9 mouse cellular contexts compared by ENCODE assay signal in genomic region chr12:45171927-45172642, GRCm38 (mm10).
DNase-seq lines count a peak whose midpoint lies in the region; ATAC-seq and TF ChIP-seq lines count a peak whose summit lies in the region.
"Had no signal": no experiment of that assay in that cellular context is flagged by ENCODE, and none has a peak within 500 bp of the region (broad histone marks: within the 10 kb centered on the region; RNA-seq: fewer than 3 reads in every experiment).

No protein-coding gene starts in this region.

- DNase-seq in heart, adult 18-20 months = peak; percentile 61 to 86
- peak; percentile 73 for DNase-seq in embryo, embryonic 9.5 days (ENCODE audit: extremely low spot score)
- DNase-seq in heart, adult 8-10 months (ENCODE audit: low spot score) = peak; percentile 55
- DNase-seq in limb, embryonic 14.5 days (ENCODE audit: low spot score) = peak; percentile 76
- peak; percentile 3 for DNase-seq in naive thymus-derived CD4-positive, alpha-beta T cell, adult 2 months (ENCODE audit: low read depth)
- DNase-seq in testis, postnatal 10 days (ENCODE audit: low spot score) = peak; percentile 84

- no peak overlapping the region for H3K9ac ChIP-seq in heart, embryonic 12.5 days
- no peak overlapping the region for H3K9ac ChIP-seq in kidney, embryonic 16.5 days (replicated peaks; ENCODE audit: low read length)
- H3K9ac ChIP-seq in limb, embryonic 14.5 days (ENCODE audit: low read depth, low read length, severe bottlenecking) = no peak overlapping the region

- no peak overlapping the region for H3K4me3 ChIP-seq in heart, embryonic 12.5 days
- H3K4me3 ChIP-seq in kidney, embryonic 16.5 days (ENCODE audit: low read length) = no peak overlapping the region
- no peak overlapping the region for H3K4me3 ChIP-seq in limb, embryonic 14.5 days (replicated peaks; ENCODE audit: low read length)

- H3K4me2 ChIP-seq in heart, embryonic 12.5 days = no peak overlapping the region
- no peak overlapping the region for H3K4me2 ChIP-seq in kidney, embryonic 16.5 days (replicated peaks; ENCODE audit: low read depth, low read length)
- no peak overlapping the region for H3K4me2 ChIP-seq in limb, embryonic 14.5 days (replicated peaks; ENCODE audit: low read depth, low read length, severe bottlenecking)

- TF ChIP-seq POLR2A in limb, embryonic 14.5 days (IDR thresholded peaks at IDR 0.05; ENCODE audit: borderline replicate concordance, extremely low read depth, insufficient read depth, insufficient read length) = no peak

- ATAC-seq in heart, embryonic 12.5 days (ENCODE audit: insufficient number of reproducible peaks, low FRiP score) = no peak; the same call in 1 of the 2 replicates
- ATAC-seq in kidney, embryonic 16.5 days (ENCODE audit: low FRiP score, low TSS enrichment) = peak; percentile 74; the same call in 1 of the 2 replicates
- ATAC-seq in limb, embryonic 14.5 days (ENCODE audit: low FRiP score, low read depth) = peak; percentile 75

- H3K27ac ChIP-seq in heart, embryonic 12.5 days (ENCODE audit: poor library complexity, severe bottlenecking) = no peak overlapping the region
- no peak overlapping the region for H3K27ac ChIP-seq in kidney, embryonic 16.5 days (ENCODE audit: low read length)
- no peak overlapping the region for H3K27ac ChIP-seq in limb, embryonic 14.5 days (replicated peaks; ENCODE audit: low read depth, low read length)

- H3K36me3 ChIP-seq in heart, embryonic 12.5 days = no peaks in the 10 kb centered on the region
- no peaks in the 10 kb centered on the region for H3K36me3 ChIP-seq in kidney, embryonic 16.5 days (ENCODE audit: insufficient read depth, low read length)
- no peaks in the 10 kb centered on the region for H3K36me3 ChIP-seq in limb, embryonic 14.5 days (ENCODE audit: control insufficient read depth, insufficient read depth, low read length)

- H3K27me3 ChIP-seq in heart, embryonic 12.5 days (replicated peaks) = no peaks in the 10 kb centered on the region
- H3K27me3 ChIP-seq in kidney, embryonic 16.5 days (ENCODE audit: insufficient read depth, low read length) = no peaks in the 10 kb centered on the region
- H3K27me3 ChIP-seq in limb, embryonic 14.5 days (ENCODE audit: control insufficient read depth, insufficient read depth, low read length) = no peaks in the 10 kb centered on the region
- H3K27me3 ChIP-seq: CH12.LX had no signal

- H3K9me3 ChIP-seq in heart, embryonic 12.5 days (replicated peaks) = no peaks in the 10 kb centered on the region
- no peaks in the 10 kb centered on the region for H3K9me3 ChIP-seq in kidney, embryonic 16.5 days (ENCODE audit: low read length)
- H3K9me3 ChIP-seq in limb, embryonic 14.5 days (ENCODE audit: control insufficient read depth, low read length) = no peaks in the 10 kb centered on the region

- 40% methylated on average over 8 of the region's 8 CpGs for WGBS in heart, embryonic 12.5 days
- WGBS in kidney, embryonic 16.5 days = 39% methylated on average over 8 of the region's 8 CpGs
- 37% methylated on average over 8 of the region's 8 CpGs for WGBS in limb, embryonic 14.5 days

- H3K4me1 ChIP-seq in heart, embryonic 12.5 days (replicated peaks) = no peaks in the 10 kb centered on the region
- no peaks in the 10 kb centered on the region for H3K4me1 ChIP-seq in kidney, embryonic 16.5 days (ENCODE audit: insufficient read depth, low read length)
- H3K4me1 ChIP-seq in limb, embryonic 14.5 days (ENCODE audit: control insufficient read depth, insufficient read depth, low read length) = no peaks in the 10 kb centered on the region

Comparison
In these comparisons a context has a peak if more than half of its experiments do, and no peak if none do; other contexts are left out.
1. DNase-seq: peak in every context shown above with its lines; median percentile 84 in testis, postnatal 10 days; 76 in limb, embryonic 14.5 days; 74 in heart, adult 18-20 months; 73 in embryo, embryonic 9.5 days; 55 in heart, adult 8-10 months; 3 in naive thymus-derived CD4-positive, alpha-beta T cell, adult 2 months.